24 mouse cellular contexts compared by ENCODE assay signal in the genomic region with DNA sequence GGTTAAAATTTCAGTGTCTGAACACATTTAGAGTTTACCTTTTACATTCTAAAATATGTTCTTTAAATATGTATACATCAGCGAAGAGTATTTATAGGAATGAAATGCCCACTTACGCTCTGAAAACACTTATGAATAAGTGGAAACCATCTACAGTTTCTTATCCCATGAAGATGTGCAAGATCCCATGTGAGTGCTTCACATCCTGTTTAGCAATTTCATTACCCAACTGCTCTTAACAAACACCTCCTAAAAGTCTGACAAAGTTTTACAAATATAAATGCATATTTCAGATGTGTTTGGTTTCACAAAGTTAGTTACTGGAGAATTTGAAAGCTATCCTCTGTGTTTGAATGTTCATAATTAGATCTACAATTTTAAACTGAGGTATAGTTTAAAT. TPM values are rescaled to one million over a fixed set of nuclear protein-coding genes. Genes with fewer than 3 reads are reported as not detected.
"Had no signal": no experiment of that assay in that cellular context is flagged by ENCODE, and none has a peak within 500 bp of the region (broad histone marks: within the 10 kb centered on the region; RNA-seq: fewer than 3 reads in every experiment).

No protein-coding gene starts in this region.

- H3K4me1 ChIP-seq: intestine, embryonic 15.5 days; liver, embryonic 12.5 days had no signal

- ATAC-seq: hindbrain, embryonic 16.5 days; inflammation-experienced regulatory T-cells, adult 6 months; intestine, embryonic 15.5 days; intestine, postnatal 0 days; liver, embryonic 12.5 days had no signal

- H3K27ac ChIP-seq: heart, embryonic 10.5 days; hindbrain, embryonic 12.5 days; hindbrain, embryonic 14.5 days; intestine, embryonic 15.5 days; layer of hippocampus, adult 2 months; left cerebral cortex, adult 2 months; limb, embryonic 10.5 days; limb, embryonic 12.5 days; liver, embryonic 12.5 days had no signal

- H3K9me3 ChIP-seq: heart, embryonic 10.5 days; heart, embryonic 12.5 days; hindbrain, embryonic 10.5 days; hindbrain, embryonic 12.5 days; intestine, embryonic 15.5 days; limb, embryonic 10.5 days; limb, embryonic 12.5 days; liver, embryonic 12.5 days had no signal

- H3K4me3 ChIP-seq: heart, embryonic 10.5 days; heart, embryonic 12.5 days; hindbrain, embryonic 10.5 days; hindbrain, embryonic 12.5 days; intestine, embryonic 15.5 days; layer of hippocampus, adult 2 months; left cerebral cortex, adult 2 months; limb, embryonic 10.5 days; limb, embryonic 12.5 days; liver, embryonic 12.5 days had no signal

- DNase-seq: gastrocnemius, postnatal 14 days; gastrocnemius, postnatal 36 days; heart, adult 18-20 months; heart, postnatal 10 days; heart, postnatal 4 days; kidney, adult 18-20 months; kidney, adult 8-10 months; kidney, postnatal 10 days; kidney, postnatal 25 days; kidney, postnatal 4 days had no signal

- H3K4me2 ChIP-seq: heart, embryonic 12.5 days; hindbrain, embryonic 12.5 days; hindbrain, embryonic 14.5 days; intestine, embryonic 15.5 days; limb, embryonic 12.5 days; liver, embryonic 12.5 days had no signal

- H3K9ac ChIP-seq: heart, embryonic 12.5 days; hindbrain, embryonic 12.5 days; hindbrain, embryonic 14.5 days; intestine, embryonic 15.5 days; limb, embryonic 12.5 days; liver, embryonic 12.5 days had no signal

- H3K27me3 ChIP-seq: heart, embryonic 12.5 days; hindbrain, embryonic 12.5 days; intestine, embryonic 15.5 days; limb, embryonic 12.5 days; liver, embryonic 12.5 days had no signal

- H3K36me3 ChIP-seq: heart, embryonic 10.5 days; heart, embryonic 12.5 days; hindbrain, embryonic 12.5 days; intestine, embryonic 15.5 days; limb, embryonic 10.5 days; limb, embryonic 12.5 days; liver, embryonic 12.5 days had no signal

RNA-seq across cellular contexts. Expression of gene Dach1, which starts 59.6 kb away (rescaled TPM):
- polyA plus RNA-seq: inflammation-experienced regulatory T-cells, adult 6 months had no signal
